ENCODE assay signal across 26 mouse cellular contexts in the genomic region with DNA sequence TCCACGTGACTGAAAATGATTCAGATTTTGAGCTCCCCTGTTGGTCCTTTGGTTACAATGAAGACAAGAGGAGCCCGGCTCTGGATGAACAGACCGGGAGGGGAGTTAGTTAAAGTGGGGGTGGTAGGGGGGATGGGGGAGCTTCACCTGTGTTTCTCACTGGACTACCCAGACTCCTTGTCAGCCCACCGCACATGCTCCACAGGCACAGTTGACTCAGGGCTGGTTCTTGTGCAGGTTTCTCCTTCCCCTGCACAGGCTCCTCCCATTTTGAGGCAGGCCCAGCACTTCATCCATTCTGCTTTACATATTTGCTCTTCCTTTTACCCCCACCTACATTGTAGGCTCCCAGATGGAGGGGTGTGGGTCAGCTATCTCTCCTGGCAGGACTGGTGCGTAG.
DNase-seq lines count a peak whose midpoint lies in the region; ATAC-seq and TF ChIP-seq lines count a peak whose summit lies in the region.
"Had no signal": no experiment of that assay in that cellular context is flagged by ENCODE, and none has a peak within 500 bp of the region (broad histone marks: within the 10 kb centered on the region; RNA-seq: fewer than 3 reads in every experiment).

No protein-coding gene starts in this region.

- no peak overlapping the region for H3K4me3 ChIP-seq in forebrain, embryonic 13.5 days
- no peak overlapping the region for H3K4me3 ChIP-seq in forebrain, embryonic 11.5 days (ENCODE audit: low read depth, low read length)
- no peak overlapping the region for H3K4me3 ChIP-seq in lung, embryonic 16.5 days (ENCODE audit: low read length)
- H3K4me3 ChIP-seq in lung, postnatal 0 days (ENCODE audit: low read depth, low read length) = no peak overlapping the region
- no peak overlapping the region for H3K4me3 ChIP-seq in hindbrain, embryonic 14.5 days (replicated peaks; ENCODE audit: low read length)
- H3K4me3 ChIP-seq: embryonic facial prominence, embryonic 12.5 days; embryonic facial prominence, embryonic 15.5 days; heart, embryonic 12.5 days; heart, embryonic 15.5 days; hindbrain, embryonic 10.5 days; hindbrain, embryonic 13.5 days had no signal

- no peak for ATAC-seq in forebrain, embryonic 13.5 days
- ATAC-seq in forebrain, embryonic 11.5 days (replicated peaks; ENCODE audit: low FRiP score) = no peak
- ATAC-seq in lung, embryonic 16.5 days (ENCODE audit: low read depth) = peak; percentile 8; the same call in 1 of the 2 replicates
- no peak for ATAC-seq in lung, postnatal 0 days
- no peak for ATAC-seq in hindbrain, embryonic 14.5 days (ENCODE audit: low FRiP score)
- ATAC-seq: activated CD4-positive, CD25-positive, alpha-beta regulatory T cell, adult 4 months; CD4-positive, CD25-positive, alpha-beta regulatory T cell, adult 4 months; forebrain, embryonic 14.5 days; hindbrain, postnatal 0 days; inflammation-experienced regulatory T-cells, adult 6 months had no signal

- no peaks in the 10 kb centered on the region for H3K9me3 ChIP-seq in forebrain, embryonic 13.5 days (replicated peaks)
- no peaks in the 10 kb centered on the region for H3K9me3 ChIP-seq in forebrain, embryonic 11.5 days (ENCODE audit: control insufficient read depth, low read length)
- H3K9me3 ChIP-seq in lung, embryonic 16.5 days (ENCODE audit: control insufficient read depth, low read length) = no peaks in the 10 kb centered on the region
- no peaks in the 10 kb centered on the region for H3K9me3 ChIP-seq in lung, postnatal 0 days (ENCODE audit: low read length)
- no peaks in the 10 kb centered on the region for H3K9me3 ChIP-seq in hindbrain, embryonic 14.5 days (ENCODE audit: control insufficient read depth, low read length)
- H3K9me3 ChIP-seq: embryonic facial prominence, embryonic 12.5 days; embryonic facial prominence, embryonic 15.5 days; heart, embryonic 15.5 days; hindbrain, embryonic 10.5 days; hindbrain, embryonic 13.5 days had no signal

- WGBS in forebrain, embryonic 13.5 days = 87% methylated on average over 5 of the region's 5 CpGs
- WGBS in forebrain, embryonic 11.5 days = 94% methylated on average over 5 of the region's 5 CpGs
- 78% methylated on average over 5 of the region's 5 CpGs for WGBS in lung, embryonic 16.5 days
- 75% methylated on average over 5 of the region's 5 CpGs for WGBS in lung, postnatal 0 days
- WGBS in hindbrain, embryonic 14.5 days = 95% methylated on average over 5 of the region's 5 CpGs

- no peak overlapping the region for H3K4me2 ChIP-seq in forebrain, embryonic 13.5 days
- H3K4me2 ChIP-seq in forebrain, embryonic 11.5 days (ENCODE audit: low read depth, low read length, severe bottlenecking) = no peak overlapping the region
- H3K4me2 ChIP-seq in lung, embryonic 16.5 days (ENCODE audit: low read depth, low read length) = no peak overlapping the region
- no peak overlapping the region for H3K4me2 ChIP-seq in lung, postnatal 0 days (replicated peaks; ENCODE audit: low read depth, low read length)
- H3K4me2 ChIP-seq in hindbrain, embryonic 14.5 days (replicated peaks) = no peak overlapping the region
- H3K4me2 ChIP-seq: embryonic facial prominence, embryonic 12.5 days; embryonic facial prominence, embryonic 15.5 days; heart, embryonic 12.5 days; heart, embryonic 15.5 days; hindbrain, embryonic 13.5 days had no signal

- no peak for TF ChIP-seq CTCF in lung, postnatal 0 days (IDR thresholded peaks at IDR 0.05)

- no peak for DNase-seq in forebrain, embryonic 11.5 days (ENCODE audit: low spot score)
- no peak for DNase-seq in lung, postnatal 0 days (ENCODE audit: low spot score)
- peak; percentile 23 for DNase-seq in ZHBTc4 (ENCODE audit: low read depth, low spot score)
- DNase-seq in hindbrain, embryonic 14.5 days (ENCODE audit: low spot score) = no peak
- DNase-seq: adrenal gland, postnatal 25 days; cerebellum, adult 11-12 months; cerebellum, adult 8-10 months; cerebellum, postnatal 36 days; embryo, embryonic 11 days; gastrocnemius, postnatal 25 days; heart, adult 18-20 months; heart, postnatal 10 days; heart, postnatal 36 days had no signal

- no peak overlapping the region for H3K9ac ChIP-seq in forebrain, embryonic 13.5 days
- H3K9ac ChIP-seq in forebrain, embryonic 11.5 days (ENCODE audit: low read length) = no peak overlapping the region
- no peak overlapping the region for H3K9ac ChIP-seq in lung, embryonic 16.5 days (ENCODE audit: low read length)
- no peak overlapping the region for H3K9ac ChIP-seq in lung, postnatal 0 days (replicated peaks; ENCODE audit: low read depth)
- H3K9ac ChIP-seq in hindbrain, embryonic 14.5 days = no peak overlapping the region
- H3K9ac ChIP-seq: embryonic facial prominence, embryonic 12.5 days; embryonic facial prominence, embryonic 15.5 days; heart, embryonic 12.5 days; heart, embryonic 15.5 days; hindbrain, embryonic 13.5 days had no signal

- TF ChIP-seq EP300 in lung, postnatal 0 days (IDR thresholded peaks at IDR 0.05) = no peak

- H3K27me3 ChIP-seq in forebrain, embryonic 13.5 days = 0 out of 2 replicates have a peak, but pooled peaks cover 3% of the 10 kb centered on the region
- no peaks in the 10 kb centered on the region for H3K27me3 ChIP-seq in forebrain, embryonic 11.5 days (ENCODE audit: control insufficient read depth, insufficient read depth, low read length)
- no peaks in the 10 kb centered on the region for H3K27me3 ChIP-seq in lung, embryonic 16.5 days (ENCODE audit: control insufficient read depth, insufficient read depth, low read depth, low read length)
- H3K27me3 ChIP-seq in lung, postnatal 0 days (replicated peaks; ENCODE audit: insufficient read depth, low read length) = no peaks in the 10 kb centered on the region
- H3K27me3 ChIP-seq in hindbrain, embryonic 14.5 days (ENCODE audit: control insufficient read depth, insufficient read depth, low read length) = no peaks in the 10 kb centered on the region
- H3K27me3 ChIP-seq: embryonic facial prominence, embryonic 12.5 days; embryonic facial prominence, embryonic 15.5 days; heart, embryonic 12.5 days; heart, embryonic 15.5 days had no signal

- 0 out of 2 replicates have a peak overlapping the region, but pooled peaks have one; percentile 44 for H3K27ac ChIP-seq in forebrain, embryonic 13.5 days
- H3K27ac ChIP-seq in forebrain, embryonic 11.5 days (ENCODE audit: low read depth, low read length) = no peak overlapping the region
- H3K27ac ChIP-seq in lung, embryonic 16.5 days (ENCODE audit: low read length) = no peak overlapping the region
- no peak overlapping the region for H3K27ac ChIP-seq in lung, postnatal 0 days (ENCODE audit: low read length)
- H3K27ac ChIP-seq in hindbrain, embryonic 14.5 days = no peak overlapping the region
- H3K27ac ChIP-seq: embryonic facial prominence, embryonic 12.5 days; embryonic facial prominence, embryonic 15.5 days; heart, embryonic 15.5 days; hindbrain, embryonic 10.5 days; hindbrain, embryonic 13.5 days; hindbrain, postnatal 0 days had no signal

- peaks cover 3% of the 10 kb centered on the region; the same call in 1 of the 2 replicates for H3K4me1 ChIP-seq in forebrain, embryonic 13.5 days
- H3K4me1 ChIP-seq in forebrain, embryonic 11.5 days (replicated peaks; ENCODE audit: control insufficient read depth, insufficient read depth, low read length) = no peaks in the 10 kb centered on the region
- no peaks in the 10 kb centered on the region; the same call in 1 of the 2 replicates for H3K4me1 ChIP-seq in lung, embryonic 16.5 days (replicated peaks; ENCODE audit: control insufficient read depth, insufficient read depth, low read length)
- no peaks in the 10 kb centered on the region for H3K4me1 ChIP-seq in lung, postnatal 0 days (ENCODE audit: insufficient read depth, low read depth, low read length)
- no peaks in the 10 kb centered on the region; the same call in 1 of the 2 replicates for H3K4me1 ChIP-seq in hindbrain, embryonic 14.5 days (replicated peaks; ENCODE audit: control insufficient read depth, insufficient read depth, low read length)
- H3K4me1 ChIP-seq: embryonic facial prominence, embryonic 12.5 days; embryonic facial prominence, embryonic 15.5 days; heart, embryonic 12.5 days; heart, embryonic 15.5 days; hindbrain, embryonic 10.5 days had no signal

- H3K36me3 ChIP-seq in forebrain, embryonic 13.5 days (ENCODE audit: poor library complexity, severe bottlenecking) = no peaks in the 10 kb centered on the region
- no peaks in the 10 kb centered on the region for H3K36me3 ChIP-seq in forebrain, embryonic 11.5 days (ENCODE audit: control insufficient read depth, insufficient read depth, low read length)
- no peaks in the 10 kb centered on the region for H3K36me3 ChIP-seq in lung, embryonic 16.5 days (ENCODE audit: control insufficient read depth, insufficient read depth, low read length)
- H3K36me3 ChIP-seq in lung, postnatal 0 days (ENCODE audit: insufficient read depth, low read length) = no peaks in the 10 kb centered on the region
- no peaks in the 10 kb centered on the region for H3K36me3 ChIP-seq in hindbrain, embryonic 14.5 days (replicated peaks; ENCODE audit: control insufficient read depth, insufficient read depth)
- H3K36me3 ChIP-seq: embryonic facial prominence, embryonic 12.5 days; embryonic facial prominence, embryonic 15.5 days; heart, embryonic 12.5 days; heart, embryonic 15.5 days; hindbrain, embryonic 10.5 days; hindbrain, embryonic 13.5 days had no signal
